Mouse (Mus musculus) left cerebral cortex, postnatal 25 days (tissue): ENCODE measurements around the gene Ift22. TPM values are rescaled to one million over a fixed set of nuclear protein-coding genes. Genes with fewer than 3 reads are reported as not detected.

Source experiments
- DNase-seq, 2 experiments: peaks; one replicate each; pipeline ENCODE4 v3.0.0; 2022; ENCODE audit warnings: low spot score in 2 of 2, mixed read lengths in 1 of 2
- intact Hi-C: fragments of 180-260 bp; cut with DNase I; formaldehyde crosslinking; loops from one replicate; pipeline ENCODE4 v1.15.1; 2025
- total RNA-seq, 2 experiments: library from RNA; stranded (reverse); gene quantifications; 2 replicates each; pipeline ENCODE4 v1.2.3; 2021

Ift22 gene
- total RNA-seq, 2 experiments from 2014 or later, result 95.3 to 108 TPM

- intact Hi-C loops, result no loop called here
- no peak for DNase-seq
These were observed 12.4 kb upstream of the Ift22 start for GRCm38 (mm10) chr5:136895529-136895963.

GRCm38 (mm10) chr5:136904621-136905020 is 3.3 kb upstream of the Ift22 start:
- no peak for DNase-seq
- intact Hi-C loops, result no loop called here

- no peak for DNase-seq
- intact Hi-C loops, result no loop called here
These were observed 2.3 kb upstream of the Ift22 start for GRCm38 (mm10) chr5:136905630-136906029.

- intact Hi-C loops, result no loop called here
These were observed 363 bp upstream of the Ift22 start for GRCm38 (mm10) chr5:136907587-136907986.

GRCm38 (mm10) chr5:136914183-136914582 is 6.2 kb downstream of the Ift22 start:
- DNase-seq, result no peak
- intact Hi-C loops, result no loop called here

More at GRCm38 (mm10) chr5:136907587-136907986, 363 bp upstream of the Ift22 start:
- no peak for DNase-seq

- intact Hi-C loops, result loop anchor here (1.0 to 2.0 kb wide), 2 partner anchors 9 to 45 kb away; partner anchors contain the start of gene Ift22
- no peak for DNase-seq
These were observed 9.8 kb downstream of the Ift22 start for GRCm38 (mm10) chr5:136917613-136918242.

GRCm38 (mm10) chr5:136918655-136919472 is 10.9 kb downstream of the Ift22 start:
- intact Hi-C loops, result loop anchor here (2.0 kb wide), 1 partner anchor 44 kb away; no protein-coding TSS in a partner anchor
- DNase-seq, result peak; percentile 88 to 92

- intact Hi-C loops, result loop anchor here (2.0 kb wide), 1 partner anchor 43 kb away; no protein-coding TSS in a partner anchor
- no peak for DNase-seq
These were observed 11.8 kb downstream of the Ift22 start for GRCm38 (mm10) chr5:136919546-136920301.

- no peak for DNase-seq
- intact Hi-C loops, result no loop called here
These were observed 14.9 kb downstream of the Ift22 start for GRCm38 (mm10) chr5:136922830-136923229.

GRCm38 (mm10) chr5:136923751-136924478 is 16.0 kb downstream of the Ift22 start:
- no peak for DNase-seq
- intact Hi-C loops, result no loop called here

- intact Hi-C loops, result loop anchor here (1.0 kb wide), 1 partner anchor 42 kb away; no protein-coding TSS in a partner anchor
- DNase-seq, result peak; percentile 87 to 88
These were observed 21.1 kb downstream of the Ift22 start for GRCm38 (mm10) chr5:136929073-136929472.

- DNase-seq, result peak in 1 of 2 experiments; percentile 53
These were observed 23.9 kb downstream of the Ift22 start for GRCm38 (mm10) chr5:136931896-136932295.

GRCm38 (mm10) chr5:136932956-136933355 is 25.0 kb downstream of the Ift22 start:
- DNase-seq, result no peak
- intact Hi-C loops, result loop anchor here (5.0 kb wide), 1 partner anchor 174 kb away; no protein-coding TSS in a partner anchor

More at GRCm38 (mm10) chr5:136931896-136932295, 23.9 kb downstream of the Ift22 start:
- intact Hi-C loops, result loop anchor here (5.0 kb wide), 1 partner anchor 175 kb away; no protein-coding TSS in a partner anchor

GRCm38 (mm10) chr5:136933930-136934329 is 26.0 kb downstream of the Ift22 start:
- DNase-seq, result no peak
- intact Hi-C loops, result loop anchor here (5.0 kb wide), 1 partner anchor 173 kb away; no protein-coding TSS in a partner anchor

- intact Hi-C loops, result no loop called here
- DNase-seq, result no peak
These were observed 28.1 kb downstream of the Ift22 start for GRCm38 (mm10) chr5:136935905-136936695.

GRCm38 (mm10) chr5:136936750-136937149 is 28.8 kb downstream of the Ift22 start:
- intact Hi-C loops, result no loop called here
- no peak for DNase-seq

GRCm38 (mm10) chr5:136937621-136938020 is 29.7 kb downstream of the Ift22 start:
- DNase-seq, result no peak
- intact Hi-C loops, result no loop called here

- intact Hi-C loops, result no loop called here
- DNase-seq, result no peak
These were observed 31.3 kb downstream of the Ift22 start for GRCm38 (mm10) chr5:136939284-136939683.
